Mouse (Mus musculus) lung, embryonic 16.5 days (tissue): ENCODE data around the gene Tmem110. TPM values are rescaled to one million over a fixed set of nuclear protein-coding genes. Genes with fewer than 3 reads are reported as not detected.

ENCODE experiments used
- ATAC-seq: fragments of 200-750 bp; cut with Nextera tagmentation; 2 replicates; pipeline ENCODE4 v1.8.0; 2017; ENCODE audit warnings: low read depth, mild to moderate bottlenecking, moderate library complexity
- H3K27ac ChIP-seq: fragments of 300-500 bp; sonication (generic); 2 replicates; pipeline ENCODE4 v1.5.1; 2014; ENCODE audit warnings: mild to moderate bottlenecking, control low read depth, low read length
- H3K27me3 ChIP-seq: fragments of 300-500 bp; sonication (generic); 2 replicates; pipeline ENCODE4 v1.6.1; 2014; ENCODE audit warnings: low read depth, low read length, mixed read lengths; ENCODE audit not compliant: control insufficient read depth, insufficient read depth
- H3K36me3 ChIP-seq: fragments of 300-500 bp; sonication (generic); 2 replicates; pipeline ENCODE4 v1.6.1; 2014; ENCODE audit warnings: low read length; ENCODE audit not compliant: control insufficient read depth, insufficient read depth
- H3K4me1 ChIP-seq: fragments of 300-500 bp; sonication (generic); replicated peaks from 2 replicates; pipeline ENCODE4 v1.6.1; 2014; ENCODE audit warnings: low read length, mixed read lengths; ENCODE audit not compliant: control insufficient read depth, insufficient read depth
- H3K4me2 ChIP-seq: fragments of 300-500 bp; sonication (generic); 2 replicates; pipeline ENCODE4 v1.6.1; 2014; ENCODE audit warnings: low read depth, low read length, control low read depth
- H3K4me3 ChIP-seq: fragments of 300-500 bp; sonication (generic); 2 replicates; pipeline ENCODE4 v1.5.1; 2014; ENCODE audit warnings: mild to moderate bottlenecking, low read length, control low read depth
- H3K9ac ChIP-seq: fragments of 300-500 bp; sonication (generic); 2 replicates; pipeline ENCODE4 v1.6.1; 2014; ENCODE audit warnings: low read length, control low read depth
- H3K9me3 ChIP-seq: fragments of 300-500 bp; sonication (generic); 2 replicates; pipeline ENCODE4 v1.6.1; 2016; ENCODE audit warnings: low read length; ENCODE audit not compliant: control insufficient read depth
- WGBS: fragments of 180-500 bp; shearing (Covaris S2); extraction: QIAGEN DNeasy Blood & Tissue Kit; methylation state at CpG from one replicate; pipeline ENCODE4 v1.1.7; 2014; 5-methylcytosine and 5-hydroxymethylcytosine counted together
- polyA plus RNA-seq: library from polyadenylated mRNA; unstranded; fragments of >200 nt; fragmentation: Nextera tagmentation; extraction: Ambion mirVana; gene quantifications from 2 replicates; pipeline ENCODE4 v1.2.1, GENCODE M21; 2015

The Tmem110 gene
- polyA plus RNA-seq, 1 experiment from 2014 or later, result 27.0 TPM

GRCm38 (mm10) chr14:30857990-30858389 is 32.6 kb downstream of the Tmem110 start:
- Histone ChIP-seq H3K27me3 (no peaks in the 10 kb centered on the region), H3K9me3 (no peaks in the 10 kb centered on the region), H3K4me2 (no peak overlapping the region), H3K27ac (no peak overlapping the region), H3K4me3 (no peak overlapping the region), H3K4me1 (peaks cover 12% of the 10 kb centered on the region), H3K36me3 (no peaks in the 10 kb centered on the region), H3K9ac (no peak overlapping the region)
- no peak for ATAC-seq
- WGBS, result 65% methylated on average over 4 of the region's 4 CpGs

- no peaks in the 10 kb centered on the region for H3K36me3 ChIP-seq
- peak overlapping the region; percentile 3; the same call in 1 of the 2 replicates for H3K9ac ChIP-seq
- no peaks in the 10 kb centered on the region for H3K9me3 ChIP-seq
- peak overlapping the region; percentile 28 for H3K4me2 ChIP-seq
- no peaks in the 10 kb centered on the region for H3K27me3 ChIP-seq
- peak overlapping the region; percentile 37 for H3K27ac ChIP-seq
- WGBS, result 19% methylated on average over 16 of the region's 16 CpGs
- H3K4me3 ChIP-seq, result no peak overlapping the region
- H3K4me1 ChIP-seq, result peaks cover 12% of the 10 kb centered on the region
- peak; percentile 63 for ATAC-seq
Observed at GRCm38 (mm10) chr14:30861421-30862125, 36.2 kb downstream of the Tmem110 start.

- WGBS, result 68% methylated on average over 9 of the region's 9 CpGs
- ATAC-seq, result no peak
- Histone ChIP-seq H3K4me1 (peaks cover 12% of the 10 kb centered on the region), H3K4me3 (no peak overlapping the region), H3K4me2 (no peak overlapping the region), H3K27ac (no peak overlapping the region), H3K27me3 (no peaks in the 10 kb centered on the region), H3K36me3 (no peaks in the 10 kb centered on the region), H3K9me3 (no peaks in the 10 kb centered on the region), H3K9ac (no peak overlapping the region)
Observed at GRCm38 (mm10) chr14:30862368-30862767, 37.0 kb downstream of the Tmem110 start.

GRCm38 (mm10) chr14:30865311-30865710 is 39.9 kb downstream of the Tmem110 start:
- no peaks in the 10 kb centered on the region for H3K9me3 ChIP-seq
- WGBS, result 75% methylated on average over 3 of the region's 3 CpGs

DNA sequence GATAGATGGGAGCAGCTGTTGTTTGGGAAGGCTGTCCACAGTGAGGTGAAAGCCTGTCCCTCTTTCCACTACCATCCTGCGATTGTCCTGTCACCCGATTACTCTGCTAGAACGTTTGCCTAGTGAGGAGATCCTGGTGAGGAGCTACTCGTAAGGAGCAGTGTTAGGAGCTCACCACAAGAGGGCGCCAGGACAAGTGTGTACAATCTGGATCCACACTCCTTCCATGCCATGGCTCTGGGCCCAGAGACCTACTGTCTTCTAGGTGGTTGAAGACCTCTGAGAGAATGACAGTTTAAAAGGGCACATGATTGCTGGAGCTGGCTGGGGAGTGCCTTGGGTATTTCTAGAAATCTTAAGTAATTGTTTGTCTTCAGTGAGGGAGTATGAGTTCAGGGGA is 41.7 kb downstream of the Tmem110 start:
- Histone ChIP-seq H3K9ac (no peak overlapping the region), H3K27ac (no peak overlapping the region), H3K4me1 (peaks cover 11% of the 10 kb centered on the region), H3K9me3 (no peaks in the 10 kb centered on the region), H3K4me2 (no peak overlapping the region), H3K27me3 (no peaks in the 10 kb centered on the region), H3K36me3 (no peaks in the 10 kb centered on the region), H3K4me3 (no peak overlapping the region)
- peak; percentile 35; the same call in 1 of the 2 replicates for ATAC-seq
- 18% methylated on average over 5 of the region's 5 CpGs for whole genome bisulfite sequencing

More at GRCm38 (mm10) chr14:30865311-30865710, 39.9 kb downstream of the Tmem110 start:
- no peak overlapping the region for H3K4me3 ChIP-seq
- H3K4me1 ChIP-seq, result peaks cover 19% of the 10 kb centered on the region
- H3K27me3 ChIP-seq, result no peaks in the 10 kb centered on the region
- ATAC-seq, result no peak
- H3K4me2 ChIP-seq, result no peak overlapping the region
- no peaks in the 10 kb centered on the region for H3K36me3 ChIP-seq
- no peak overlapping the region for H3K9ac ChIP-seq
- H3K27ac ChIP-seq, result no peak overlapping the region

- Histone ChIP-seq H3K36me3 (no peaks in the 10 kb centered on the region), H3K9ac (no peak overlapping the region), H3K4me1 (peaks cover 9% of the 10 kb centered on the region), H3K9me3 (no peaks in the 10 kb centered on the region), H3K27me3 (no peaks in the 10 kb centered on the region), H3K27ac (no peak overlapping the region), H3K4me2 (no peak overlapping the region), H3K4me3 (no peak overlapping the region)
- WGBS, result 87% methylated on average over 10 of the region's 10 CpGs
- no peak for ATAC-seq
Observed at GRCm38 (mm10) chr14:30868826-30869225, 43.4 kb downstream of the Tmem110 start.

DNA sequence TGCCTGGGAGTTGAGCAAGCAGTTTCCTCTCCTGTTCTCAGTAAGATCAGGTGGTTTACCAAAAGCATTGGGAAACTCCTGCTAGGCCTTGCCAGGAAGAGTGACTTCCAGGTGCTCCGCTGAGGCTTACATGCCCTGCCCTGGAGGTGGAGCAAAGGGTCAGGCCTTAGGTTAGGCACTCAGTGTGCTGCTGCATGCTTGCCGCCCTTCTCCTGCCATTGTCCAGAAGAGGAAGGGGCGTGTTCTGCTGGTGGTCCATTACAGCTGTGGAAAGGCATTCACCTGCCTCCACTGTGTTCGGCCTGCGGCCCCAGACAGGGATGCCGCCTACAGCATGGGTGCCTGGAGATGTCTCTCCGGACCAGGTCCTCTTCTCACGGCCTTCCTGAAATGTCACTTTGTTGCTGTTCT is 44.0 kb downstream of the Tmem110 start:
- Histone ChIP-seq H3K9ac (no peak overlapping the region), H3K36me3 (no peaks in the 10 kb centered on the region), H3K4me3 (no peak overlapping the region), H3K9me3 (no peaks in the 10 kb centered on the region), H3K4me1 (peaks cover 13% of the 10 kb centered on the region), H3K4me2 (no peak overlapping the region), H3K27ac (peak overlapping the region; percentile 86), H3K27me3 (no peaks in the 10 kb centered on the region)
- no peak for ATAC-seq
- 79% methylated on average over 8 of the region's 8 CpGs for WGBS

- Histone ChIP-seq H3K36me3 (0 out of 2 replicates have a peak, but pooled peaks cover 3% of the 10 kb centered on the region), H3K4me3 (no peak overlapping the region), H3K4me2 (no peak overlapping the region), H3K9ac (0 out of 2 replicates have a peak overlapping the region, but pooled peaks have one; percentile 30), H3K9me3 (no peaks in the 10 kb centered on the region), H3K27me3 (no peaks in the 10 kb centered on the region), H3K4me1 (peaks cover 20% of the 10 kb centered on the region), H3K27ac (peak overlapping the region; percentile 86)
- 60% methylated on average over 25 of the region's 25 CpGs for WGBS
- peak; percentile 81 for ATAC-seq
Observed at GRCm38 (mm10) chr14:30870206-30871147, 45.1 kb downstream of the Tmem110 start.
